Mouse (Mus musculus) retina, embryonic 14.5 days (tissue): Measurements from ENCODE around the gene Gm49342.
"Not testable (repeated sequence)": the region's sequence is repeated elsewhere in the genome, so short reads cannot be mapped to it uniquely, and the experiment has no call there.

Source experiments
- DNase-seq: peaks from one replicate; pipeline ENCODE4 v3.0.0-alpha.2; 2015; ENCODE audit warnings: low spot score

The Gm49342 gene

DNA sequence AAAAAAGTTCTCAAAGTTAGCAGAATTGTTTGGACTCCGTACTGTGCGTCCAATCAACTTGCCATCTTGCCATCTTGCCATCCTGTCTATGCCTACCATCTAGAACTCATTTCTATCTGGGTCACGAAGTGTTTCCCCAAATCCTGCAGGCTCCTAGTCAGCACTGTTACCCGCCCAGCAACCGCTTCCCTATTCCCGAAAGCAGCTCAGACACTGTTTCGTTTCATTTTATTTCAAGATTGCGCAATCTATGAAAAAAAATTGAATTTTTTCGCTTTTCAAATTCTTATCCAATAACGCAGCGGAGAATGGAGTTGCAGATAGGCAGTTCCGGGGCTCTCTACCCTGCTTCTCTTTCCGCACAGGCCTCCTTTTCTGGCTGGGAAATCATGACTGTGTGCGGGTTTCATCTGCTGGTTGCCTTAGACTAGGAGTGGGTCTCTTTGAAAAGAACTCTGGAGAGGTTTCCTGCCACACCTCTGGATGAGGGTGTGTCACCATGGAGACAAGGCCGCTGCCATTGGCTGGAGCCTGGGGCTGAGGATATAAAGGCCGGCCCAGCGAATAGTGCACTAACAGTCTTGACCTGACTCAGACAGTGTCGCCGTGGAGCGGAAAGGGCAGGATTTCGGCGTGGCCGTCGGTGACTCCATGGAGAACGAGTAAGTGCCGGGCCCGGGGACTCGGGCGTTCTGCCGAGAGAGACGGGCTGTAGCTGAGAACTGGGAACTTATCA lies at the start of gene Gm49342:
TSS of gene Gm49342 (plus strand) at position 586 of the 736 bp plus-strand sequence.
- peak; percentile 92 for DNase-seq

DNA sequence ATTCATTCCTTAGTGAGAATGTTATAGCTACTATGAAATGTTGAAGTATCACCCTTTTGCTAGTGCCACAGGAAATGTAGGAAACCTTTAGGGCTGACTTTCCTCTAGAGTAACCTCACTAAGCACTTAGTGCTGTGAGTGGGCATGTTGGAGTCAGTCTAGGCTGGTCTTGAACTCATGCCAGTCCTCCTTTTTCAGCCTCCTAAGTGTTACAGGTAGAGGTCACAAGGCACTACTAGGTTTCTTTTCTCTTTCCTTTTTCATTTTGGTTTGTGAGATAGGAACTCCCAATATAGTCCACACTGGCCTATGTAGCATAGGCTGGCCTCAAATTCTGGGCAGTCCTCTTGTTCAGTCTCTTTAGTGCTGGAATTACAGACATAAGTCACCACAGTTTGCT lies 48.9 kb upstream of the Gm49342 start:
- DNase-seq = no peak

DNA sequence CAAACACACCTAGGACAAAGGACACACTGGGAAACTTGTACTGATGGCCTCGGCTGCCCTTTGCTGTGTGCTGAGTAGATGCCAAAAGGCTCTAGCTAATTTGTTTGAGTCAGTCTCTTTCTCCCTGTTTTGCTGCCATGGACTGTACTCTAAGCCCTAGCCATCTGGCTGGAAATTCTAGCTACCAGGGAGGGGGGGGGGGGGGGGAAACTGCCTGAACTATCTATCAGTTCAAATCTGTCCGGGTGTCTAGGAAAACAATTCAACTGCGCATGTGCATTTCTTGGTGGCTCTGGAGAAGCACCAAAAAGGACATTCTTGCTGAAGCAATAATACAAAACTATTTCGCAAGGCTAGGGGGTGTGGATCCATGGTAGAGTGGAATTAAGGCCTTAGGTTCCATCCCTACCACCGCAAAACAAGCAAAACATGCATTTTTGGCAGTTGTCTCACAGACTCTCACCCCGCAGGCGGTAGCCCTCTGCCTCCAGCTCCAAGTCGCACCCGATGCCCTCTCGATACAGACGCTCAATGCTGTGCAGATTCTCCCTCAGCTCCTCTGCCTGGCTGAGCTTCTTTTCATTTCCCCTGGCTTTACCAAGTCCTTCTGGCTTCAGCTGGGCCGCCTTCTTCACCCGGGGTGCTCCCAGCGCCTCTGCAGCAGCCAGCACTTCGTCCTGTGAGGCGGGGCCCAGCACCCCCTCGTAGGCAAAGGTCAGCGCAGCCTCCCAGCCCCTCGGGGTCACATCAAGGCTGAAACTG lies 48.2 kb upstream of the Gm49342 start:
- DNase-seq = peak; percentile 63

DNA sequence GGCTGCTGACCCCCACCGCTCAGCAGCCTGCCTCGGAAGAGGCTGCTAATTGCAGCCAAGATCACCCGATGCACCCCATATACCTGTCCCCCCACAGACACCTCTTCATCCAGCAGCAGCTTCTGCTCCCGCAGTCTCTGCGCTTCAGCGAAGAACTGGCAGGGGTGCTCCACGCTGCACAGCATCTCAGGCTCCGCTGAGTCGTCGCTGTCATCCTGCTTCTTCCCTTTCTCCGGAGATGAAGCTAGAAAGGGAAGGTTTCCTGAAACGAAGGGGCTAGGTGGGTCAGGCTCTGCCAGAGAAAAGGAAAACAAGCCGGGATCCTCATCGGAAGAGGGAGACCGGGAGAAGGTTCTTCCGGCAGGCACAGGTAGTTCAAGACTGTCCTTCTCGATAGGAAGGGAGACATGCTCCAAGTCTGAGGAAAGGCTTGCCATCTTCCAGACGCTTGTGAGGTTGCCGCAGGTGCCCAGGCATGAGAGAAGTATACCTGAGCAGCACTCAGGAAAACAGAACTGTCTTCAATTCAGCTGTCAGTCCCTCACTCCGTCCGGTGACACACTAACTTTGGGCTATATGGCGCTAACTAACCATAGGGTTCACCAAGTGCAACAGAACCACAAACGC lies 47.5 kb upstream of the Gm49342 start:
- DNase-seq = peak; percentile 45

DNA sequence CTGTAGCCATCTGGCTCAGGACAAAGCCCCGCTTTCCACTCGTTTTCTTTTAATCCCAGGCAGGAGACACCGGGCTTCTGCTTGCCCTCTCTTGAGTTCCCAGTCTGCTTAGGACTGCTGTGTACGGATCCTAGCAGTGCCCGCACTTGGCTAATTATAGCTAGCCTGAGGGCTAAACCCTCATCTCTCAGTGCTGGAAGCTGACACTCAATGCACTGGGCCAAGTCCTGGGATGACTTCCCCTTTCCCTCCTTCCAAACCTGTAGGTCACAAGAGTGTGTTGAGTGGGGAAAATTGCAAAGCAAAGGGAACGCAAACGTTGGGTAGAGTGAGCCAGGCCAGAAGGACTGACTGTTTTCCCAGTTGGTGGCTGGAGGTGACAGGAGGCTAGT lies 46.9 kb upstream of the Gm49342 start, which contains the start of gene Klhl33:
TSS of gene Klhl33 (minus strand) at position 134 of the 392 bp plus-strand sequence.
- peak; percentile 42 for DNase-seq

DNA sequence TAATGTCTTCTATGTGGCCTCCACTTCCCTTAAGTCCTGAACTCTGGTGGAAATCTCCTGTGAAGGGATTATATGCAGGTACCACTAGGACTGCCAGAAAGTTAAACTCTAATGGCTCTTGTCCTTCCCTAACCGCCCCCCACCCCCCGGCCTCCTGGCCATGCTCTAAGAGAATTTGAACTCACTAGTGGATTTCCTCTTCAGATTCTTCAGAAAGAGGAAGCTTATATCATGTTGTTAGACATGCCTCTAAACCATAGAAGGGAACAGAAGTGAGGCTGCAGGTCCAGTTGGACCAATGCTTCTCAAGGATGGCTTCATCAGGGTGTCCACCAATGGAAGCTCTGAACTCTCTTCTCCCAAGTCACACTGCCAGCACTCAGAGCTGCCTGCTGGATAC lies 46.3 kb upstream of the Gm49342 start:
- not testable (repeated sequence) for DNase-seq

DNA sequence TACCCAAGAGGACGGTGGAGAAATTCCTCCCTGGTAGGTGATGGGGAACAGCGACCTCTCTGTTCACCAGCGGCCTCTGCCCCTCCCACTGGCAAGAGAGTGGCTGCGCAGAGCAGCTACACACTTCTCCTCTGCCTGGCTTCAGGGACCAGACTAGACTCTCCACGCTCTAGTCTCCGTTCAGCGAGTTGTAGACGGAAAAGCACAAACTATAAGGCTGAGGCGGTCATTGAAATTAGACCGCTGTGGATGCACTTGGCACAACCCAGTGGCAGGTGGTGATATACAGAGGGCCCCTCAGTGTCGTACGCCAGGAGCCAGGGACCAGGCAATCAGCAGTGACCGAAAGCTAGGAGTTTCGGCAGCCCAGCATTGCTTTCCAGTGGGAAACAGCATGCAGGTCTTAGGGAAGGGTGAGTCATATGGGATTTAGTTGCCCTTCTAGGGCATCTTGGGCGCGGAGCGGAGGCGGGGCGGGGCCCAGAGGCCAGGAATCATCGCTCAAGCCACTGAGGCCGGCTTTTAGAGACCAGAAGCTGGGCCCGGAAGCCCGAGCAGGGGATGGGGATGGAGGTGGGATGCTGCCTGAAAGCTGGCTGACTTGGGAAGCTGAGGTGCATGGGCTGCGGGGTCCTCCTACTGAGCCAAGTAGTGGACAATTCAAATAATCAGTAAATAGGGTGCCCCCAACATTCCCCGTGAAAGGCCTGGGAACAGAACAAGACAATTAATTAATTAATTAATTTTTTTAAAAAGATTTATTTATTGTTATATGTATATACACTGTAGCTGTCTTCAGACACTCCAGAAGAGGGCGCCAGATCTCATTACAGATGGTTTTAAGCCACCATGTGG lies 40.1 kb upstream of the Gm49342 start:
- no peak for DNase-seq

DNA sequence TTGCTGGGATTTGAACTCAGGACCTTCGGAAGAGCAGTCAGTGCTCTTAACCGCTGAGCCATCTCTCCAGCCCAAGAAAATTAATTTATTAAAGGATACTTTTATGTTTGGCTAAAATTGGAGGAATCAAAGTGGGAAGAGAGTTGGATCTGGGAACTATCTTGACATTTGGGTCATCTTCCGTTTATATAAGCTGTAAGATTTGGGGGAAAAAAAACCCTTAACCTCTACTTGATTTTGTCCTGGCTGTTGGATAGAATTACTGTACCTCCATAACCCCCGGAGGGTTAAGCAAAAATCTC lies 39.5 kb upstream of the Gm49342 start:
- DNase-seq = no peak

DNA sequence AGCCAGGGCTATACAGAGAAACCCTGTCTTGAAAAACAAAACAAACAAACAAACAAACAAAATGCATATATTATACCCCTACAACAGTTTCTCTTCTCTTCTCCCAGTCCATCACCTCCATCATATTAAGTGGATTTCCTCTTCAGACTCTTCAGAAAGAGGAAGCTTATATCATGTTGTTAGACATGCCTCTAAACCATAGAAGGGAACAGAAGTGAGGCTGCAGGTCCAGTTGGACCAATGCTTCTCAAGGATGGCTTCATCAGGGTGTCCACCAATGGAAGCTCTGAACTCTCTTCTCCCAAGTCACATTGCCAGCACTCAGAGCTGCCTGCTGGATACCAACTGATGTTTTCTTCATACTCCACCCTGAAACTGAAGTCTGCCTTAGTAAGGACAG lies 39.0 kb upstream of the Gm49342 start:
- DNase-seq = not testable (repeated sequence)

DNA sequence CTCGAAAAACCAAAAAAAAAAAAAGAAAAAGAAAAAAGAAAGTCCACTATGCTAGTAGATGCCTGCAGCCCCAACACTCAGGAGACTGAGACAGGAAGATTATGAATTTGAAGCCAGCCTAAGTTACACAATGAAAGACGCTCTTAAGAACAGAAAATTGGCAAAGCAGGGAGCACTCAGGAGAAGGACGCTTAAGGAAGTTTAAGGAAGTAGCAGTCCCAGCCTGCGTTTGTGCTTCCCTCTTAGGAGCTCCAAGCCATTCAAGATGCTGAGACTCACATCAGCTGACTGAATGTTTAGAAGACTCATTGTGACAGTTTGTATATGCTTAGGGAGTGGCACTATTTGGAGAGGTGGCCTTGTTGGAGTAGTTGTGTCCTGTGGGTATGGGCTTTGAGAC lies 36.2 kb upstream of the Gm49342 start:
- no peak for DNase-seq

DNA sequence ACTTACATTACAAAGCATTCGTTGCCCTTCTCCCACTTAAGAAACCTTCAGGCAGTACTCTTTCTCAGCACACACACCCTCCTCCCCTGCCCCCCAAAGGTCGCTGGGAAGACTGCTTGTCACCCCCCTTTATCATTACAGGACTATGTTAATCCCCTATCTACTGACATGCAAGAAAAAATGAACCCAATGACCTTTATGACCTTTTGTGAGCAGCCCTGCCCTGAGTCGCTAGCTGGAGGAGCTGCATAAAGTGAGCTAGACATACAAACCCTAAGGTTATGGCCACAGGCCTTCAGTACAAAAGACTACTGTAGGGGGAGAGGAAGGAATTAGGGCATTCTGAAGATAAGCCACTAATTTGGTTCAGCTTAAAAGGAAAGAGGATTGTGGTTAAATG lies 33.0 kb upstream of the Gm49342 start:
- no peak for DNase-seq

DNA sequence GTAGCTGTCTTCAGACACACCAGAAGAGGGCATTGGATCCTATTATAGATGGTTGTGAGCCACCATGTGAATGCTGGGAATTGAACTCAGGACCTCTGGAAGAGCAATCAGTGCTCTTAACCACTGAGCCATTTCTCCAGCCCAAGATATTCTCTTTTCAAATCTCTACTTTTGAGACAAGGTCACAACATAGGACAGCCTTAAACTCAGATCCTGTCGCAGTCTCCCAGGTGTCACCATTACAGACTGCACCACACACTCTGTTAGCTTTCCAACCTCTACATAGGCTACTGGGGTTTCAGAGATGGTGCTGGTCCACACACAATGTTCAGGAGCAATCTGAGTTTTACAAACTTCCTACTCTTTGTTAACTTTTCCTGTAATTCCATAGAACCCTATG lies 20.9 kb upstream of the Gm49342 start:
- not testable (repeated sequence) for DNase-seq

DNA sequence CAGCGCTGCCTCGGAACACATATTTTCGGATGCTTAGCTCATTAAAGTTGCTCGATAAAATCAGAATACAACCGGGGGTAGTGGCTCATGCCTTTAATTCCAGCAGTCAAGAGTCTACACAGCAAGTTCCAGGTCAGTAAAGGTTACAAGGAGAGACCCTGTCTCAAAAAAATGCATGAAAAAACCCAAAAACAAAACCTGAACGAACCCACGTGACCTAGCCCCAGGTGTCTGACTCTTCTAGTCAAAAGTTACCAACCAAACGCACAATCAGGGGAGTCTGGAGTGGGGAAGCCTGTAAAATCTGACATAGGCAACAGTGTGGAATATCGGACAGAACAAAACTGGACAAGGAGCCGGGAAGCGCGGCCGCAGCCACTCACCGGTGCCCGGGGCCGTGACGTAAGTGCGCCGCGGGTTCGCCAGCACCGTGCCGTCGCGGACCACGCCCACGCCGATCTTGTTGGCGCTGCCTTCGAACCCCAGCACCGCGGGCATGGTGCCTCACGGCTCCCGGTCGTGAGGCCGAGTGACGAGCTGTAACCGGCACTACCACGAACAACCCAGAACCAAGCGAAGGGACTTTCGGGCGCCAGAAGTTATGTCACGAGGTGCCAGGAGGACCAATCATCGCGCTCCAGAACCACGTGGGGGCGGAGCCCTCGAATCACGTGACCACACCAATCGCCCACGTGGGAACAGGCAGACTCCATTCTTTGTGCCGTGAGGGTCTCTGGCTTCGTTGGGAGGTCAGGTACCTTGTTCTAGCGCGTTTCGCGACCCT lies 19.8 kb upstream of the Gm49342 start, which contains the start of the genes Osgep and Apex1:
TSS of gene Osgep (minus strand) at position 613 of the 784 bp plus-strand sequence.
TSS of gene Apex1 (plus strand) at position 688 of the 784 bp plus-strand sequence.
- peak; percentile 99 for DNase-seq

DNA sequence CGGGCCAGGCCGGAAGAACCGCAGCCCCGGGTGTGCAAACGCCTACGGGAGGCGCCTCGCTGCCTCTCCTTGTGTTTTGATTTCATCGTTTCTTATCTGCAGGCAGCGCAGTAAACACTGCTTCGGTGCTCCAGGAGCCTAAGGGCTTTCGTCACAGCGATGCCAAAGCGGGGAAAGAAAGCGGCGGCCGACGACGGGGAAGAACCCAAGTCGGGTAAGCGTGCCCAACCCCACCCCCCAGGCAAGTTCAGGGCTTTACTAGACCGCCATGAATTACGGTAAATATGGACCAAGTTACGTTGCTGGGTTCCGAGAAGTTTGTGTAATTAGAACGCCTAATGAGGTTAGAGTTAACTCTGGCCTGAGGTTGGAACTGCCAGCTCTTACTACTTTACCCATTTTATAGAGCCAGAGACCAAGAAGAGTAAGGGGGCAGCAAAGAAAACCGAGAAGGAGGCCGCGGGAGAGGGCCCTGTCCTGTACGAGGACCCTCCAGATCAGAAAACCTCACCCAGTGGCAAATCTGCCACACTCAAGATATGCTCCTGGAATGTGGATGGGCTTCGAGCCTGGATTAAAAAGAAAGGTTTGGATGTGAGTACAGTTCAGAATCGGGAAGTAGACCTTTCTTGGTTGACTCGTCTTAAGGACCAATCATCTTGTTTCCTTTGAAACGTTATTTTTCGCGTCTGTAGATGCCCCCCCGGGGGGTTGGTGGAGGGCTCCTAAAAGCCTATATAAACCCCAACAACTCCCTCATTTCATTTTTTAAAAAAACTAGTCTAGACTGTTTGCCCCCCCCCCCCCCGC lies 19.0 kb upstream of the Gm49342 start:
- DNase-seq = no peak

DNA sequence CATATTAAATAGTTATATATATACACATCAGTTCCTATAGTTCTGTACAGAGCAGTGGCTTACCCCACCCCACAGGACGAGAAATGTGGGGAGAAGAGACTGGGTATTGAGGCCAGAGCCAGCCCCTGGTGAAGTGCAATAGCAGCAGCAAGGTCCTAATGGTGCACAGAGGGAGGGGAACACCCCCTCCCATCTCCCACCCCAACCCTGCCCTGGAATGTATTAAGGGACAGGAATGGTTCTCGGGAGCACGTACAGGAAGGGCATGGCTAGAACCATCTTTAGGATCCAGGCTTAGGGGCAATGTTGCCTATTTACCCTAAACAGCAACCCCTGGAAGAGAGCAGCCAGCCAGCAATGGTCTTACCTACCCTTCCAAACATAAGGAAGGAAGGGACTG lies 17.0 kb upstream of the Gm49342 start:
- DNase-seq = no peak

DNA sequence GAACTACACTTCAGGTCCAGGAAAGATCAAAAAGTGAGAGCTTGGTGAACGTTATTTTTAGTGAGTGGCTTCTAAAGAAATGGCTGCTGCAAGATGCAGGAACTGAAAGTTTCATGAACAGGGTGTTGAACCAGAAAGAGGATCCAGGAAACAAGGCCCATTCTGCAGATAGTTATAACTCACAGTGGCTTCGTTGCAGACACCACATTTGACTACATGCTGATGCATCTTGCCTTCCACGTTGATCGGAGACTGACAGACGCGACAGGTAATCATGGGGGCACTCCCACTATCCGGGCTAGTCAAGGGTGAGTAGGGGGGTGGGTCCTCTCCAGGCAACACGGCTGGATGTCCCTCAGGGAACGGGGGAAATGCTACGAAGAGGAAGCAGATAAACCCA lies 14.4 kb upstream of the Gm49342 start:
- DNase-seq = no peak

DNA sequence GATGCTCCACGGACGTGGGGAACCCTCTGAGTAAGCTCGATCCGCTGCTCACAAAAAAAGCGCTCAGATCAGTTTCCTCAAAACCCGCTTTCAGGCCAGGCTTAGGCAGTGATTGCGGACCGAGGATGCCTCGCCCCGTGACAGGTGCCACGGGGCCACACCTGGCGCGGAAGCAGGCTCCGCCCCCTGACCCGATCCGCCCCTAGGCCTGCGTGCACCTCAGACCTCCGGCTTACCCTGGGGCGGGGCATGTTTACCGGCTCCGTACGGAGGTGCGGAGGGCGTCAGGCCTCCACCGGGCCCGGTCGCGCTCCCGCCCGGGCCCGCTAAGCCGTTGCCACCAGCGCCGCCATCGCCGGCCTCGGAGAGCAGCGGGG lies 14.0 kb upstream of the Gm49342 start:
- no peak for DNase-seq

DNA sequence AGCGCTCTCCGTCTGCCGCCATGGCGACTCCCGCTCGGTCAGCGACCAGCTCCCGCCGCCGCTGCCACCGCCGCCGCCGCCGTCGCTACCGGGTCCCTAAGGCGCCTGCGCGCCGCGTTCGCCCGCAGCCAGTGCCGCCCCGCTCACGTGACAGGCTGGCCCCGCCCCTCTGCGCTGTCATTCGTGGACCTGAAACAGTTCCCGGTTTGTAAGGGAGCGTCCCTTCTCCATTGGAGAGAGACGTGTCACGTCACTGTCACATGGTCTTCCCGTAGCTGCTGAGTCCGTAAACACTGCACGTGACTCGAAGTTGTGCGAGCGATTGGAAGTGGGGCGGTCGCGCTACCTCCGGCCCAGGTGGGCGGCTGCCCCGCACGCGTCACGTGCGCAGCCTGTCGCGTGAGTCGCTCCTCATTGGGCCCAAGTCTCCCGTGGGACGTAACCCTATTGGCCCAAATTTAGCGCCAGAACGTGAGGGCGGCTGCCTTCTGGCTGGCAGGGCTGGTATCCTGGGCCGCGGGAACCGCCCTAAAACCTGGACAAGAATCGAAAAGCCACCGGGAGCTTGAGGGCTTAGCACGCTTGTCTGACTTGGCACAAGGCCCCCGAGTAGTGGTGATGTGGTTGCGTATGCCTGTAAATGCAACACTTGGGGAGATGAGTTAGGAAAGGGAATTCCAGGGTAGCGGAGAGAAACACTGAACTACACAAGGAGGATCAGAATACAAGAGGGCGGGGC lies 13.4 kb upstream of the Gm49342 start, which contains the start of the genes Pip4p1 and Pnp:
TSS of gene Pip4p1 (minus strand) at position 103 of the 739 bp plus-strand sequence.
TSS of gene Pnp (plus strand) at position 329 of the 739 bp plus-strand sequence.
- DNase-seq = peak; percentile 98

DNA sequence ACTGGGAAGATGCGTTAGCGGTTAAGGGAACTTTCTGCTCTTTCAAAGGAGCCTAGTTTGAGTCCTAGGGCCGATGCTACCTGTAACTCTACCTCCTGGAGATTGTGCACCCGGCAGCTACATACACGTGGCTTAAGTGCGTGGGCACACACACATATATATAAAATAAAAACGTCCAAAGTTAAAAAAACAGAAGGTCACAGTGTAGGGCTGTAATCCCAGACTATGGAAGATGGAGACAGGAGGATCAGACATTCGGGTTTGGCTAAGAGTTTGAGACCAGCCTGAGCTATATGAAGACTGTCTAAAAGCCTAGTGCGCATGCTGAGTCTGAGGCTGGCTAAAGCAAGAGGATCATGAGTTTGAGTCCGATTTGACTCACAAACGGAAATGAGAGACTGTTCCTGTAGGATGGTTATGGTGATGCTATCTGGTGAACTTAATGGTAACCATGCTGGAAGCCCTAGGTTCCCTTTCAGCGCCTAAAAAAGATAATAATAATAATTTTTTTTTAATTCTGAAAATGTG lies 12.8 kb upstream of the Gm49342 start:
- no peak for DNase-seq
